Mouse (Mus musculus): ENCODE results near the gene Gm45713. TPM values are rescaled to one million over a fixed set of nuclear protein-coding genes. Genes with fewer than 3 reads are reported as not detected.

The Gm45713 gene
- polyA plus RNA-seq (2017; shearing (Covaris generic)) = not detected

DNA sequence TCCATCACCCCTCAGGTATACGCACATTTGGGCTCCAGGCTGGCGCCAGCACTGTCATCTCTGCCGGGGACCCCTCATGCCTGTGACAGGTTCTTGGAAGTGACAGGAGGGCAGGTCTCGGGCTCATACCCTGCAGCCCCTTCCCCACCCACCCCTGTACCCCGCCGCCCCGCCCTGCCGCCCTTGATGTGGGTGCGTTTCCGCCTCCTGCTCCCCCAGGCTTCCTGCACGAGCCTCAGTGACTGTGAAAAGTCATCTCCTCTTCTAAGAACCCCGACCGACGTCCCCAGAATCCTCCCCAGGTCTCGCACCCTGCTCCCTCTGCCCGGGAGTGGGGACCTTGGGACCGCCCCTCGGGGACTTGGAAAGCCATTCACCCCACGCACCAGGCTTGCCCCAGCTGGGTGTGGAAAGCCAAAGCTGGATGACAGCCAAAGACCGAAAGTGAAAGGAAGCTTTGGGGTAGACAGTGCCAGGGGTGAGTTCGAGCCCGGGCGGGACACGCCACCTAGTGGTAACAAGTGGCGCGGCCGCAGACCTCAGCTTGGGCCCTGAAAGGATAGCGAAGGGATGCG, at the start of gene Gm45713, which contains the start of gene Flt3l:
Gm45713 (minus strand) TSS at position 239 of the 575 bp plus-strand sequence.
Flt3l (minus strand) TSS at position 440 of the 575 bp plus-strand sequence.

GRCm38 (mm10) chr7:45180896-45181477, 45.0 kb upstream of the Gm45713 start, which contains the start of gene Pth2:
TSS of gene Pth2 (plus strand) at chr7:45180995.

DNA sequence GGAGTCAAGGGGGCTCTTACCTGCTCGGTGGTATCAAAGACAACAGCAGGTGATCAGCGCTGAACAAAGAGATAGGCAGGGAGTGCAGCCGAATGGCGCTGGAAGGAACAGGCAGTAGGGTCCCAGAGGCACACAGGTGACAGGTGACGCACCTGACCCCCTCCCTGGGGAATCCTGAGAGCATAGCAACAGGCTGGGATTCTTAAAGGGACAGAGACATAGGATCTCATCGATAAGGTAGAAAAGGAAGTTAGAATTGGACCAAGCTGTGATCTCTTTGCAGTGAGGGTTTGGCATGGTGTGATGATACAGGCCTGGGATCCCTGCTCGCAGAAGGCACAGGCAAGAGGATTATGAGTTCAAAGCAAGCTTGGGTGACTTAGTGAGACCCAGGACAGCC, 43.4 kb upstream of the Gm45713 start, which contains the start of gene Gfy:
Gfy (minus strand) TSS at position 101 of the 400 bp plus-strand sequence.

DNA sequence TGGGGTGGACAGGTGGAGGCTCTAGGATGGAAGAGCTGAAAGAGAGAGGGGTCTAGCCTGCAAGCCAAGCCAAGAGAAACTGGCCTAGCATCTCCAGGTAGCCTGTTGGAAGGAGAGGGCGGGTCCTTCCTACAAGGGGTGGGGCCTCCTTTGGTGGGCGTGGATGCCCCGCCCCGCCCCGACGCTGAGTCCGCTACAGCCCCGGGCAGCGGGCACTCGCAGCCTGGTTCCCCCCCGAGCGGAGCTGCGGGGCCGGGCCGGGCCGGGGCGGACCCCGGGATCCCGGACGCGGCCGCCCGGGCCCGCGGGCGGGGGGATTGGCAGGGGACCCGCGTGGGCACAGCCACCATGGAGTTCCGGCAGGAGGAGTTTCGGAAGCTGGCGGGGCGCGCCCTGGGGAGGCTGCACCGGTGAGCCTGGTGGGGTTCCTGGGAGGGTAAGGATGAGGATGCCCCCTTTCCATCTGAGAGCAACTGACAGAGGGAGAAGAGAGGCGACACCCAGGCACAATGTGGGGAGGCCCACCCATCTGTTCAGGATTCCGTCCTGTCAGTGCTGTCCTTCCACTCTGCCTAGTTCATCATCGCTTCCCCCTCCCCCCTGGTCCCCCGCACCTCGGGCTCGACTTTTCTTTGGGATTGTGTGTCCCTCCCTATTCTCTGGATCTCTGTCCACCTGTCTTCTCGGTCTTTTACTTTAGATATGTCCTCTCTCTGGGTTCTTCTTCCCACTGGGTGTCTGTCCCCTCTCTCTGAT, 27.9 kb upstream of the Gm45713 start, which contains the start of gene Slc17a7:
Slc17a7 (plus strand) TSS at position 215 of the 756 bp plus-strand sequence.

DNA sequence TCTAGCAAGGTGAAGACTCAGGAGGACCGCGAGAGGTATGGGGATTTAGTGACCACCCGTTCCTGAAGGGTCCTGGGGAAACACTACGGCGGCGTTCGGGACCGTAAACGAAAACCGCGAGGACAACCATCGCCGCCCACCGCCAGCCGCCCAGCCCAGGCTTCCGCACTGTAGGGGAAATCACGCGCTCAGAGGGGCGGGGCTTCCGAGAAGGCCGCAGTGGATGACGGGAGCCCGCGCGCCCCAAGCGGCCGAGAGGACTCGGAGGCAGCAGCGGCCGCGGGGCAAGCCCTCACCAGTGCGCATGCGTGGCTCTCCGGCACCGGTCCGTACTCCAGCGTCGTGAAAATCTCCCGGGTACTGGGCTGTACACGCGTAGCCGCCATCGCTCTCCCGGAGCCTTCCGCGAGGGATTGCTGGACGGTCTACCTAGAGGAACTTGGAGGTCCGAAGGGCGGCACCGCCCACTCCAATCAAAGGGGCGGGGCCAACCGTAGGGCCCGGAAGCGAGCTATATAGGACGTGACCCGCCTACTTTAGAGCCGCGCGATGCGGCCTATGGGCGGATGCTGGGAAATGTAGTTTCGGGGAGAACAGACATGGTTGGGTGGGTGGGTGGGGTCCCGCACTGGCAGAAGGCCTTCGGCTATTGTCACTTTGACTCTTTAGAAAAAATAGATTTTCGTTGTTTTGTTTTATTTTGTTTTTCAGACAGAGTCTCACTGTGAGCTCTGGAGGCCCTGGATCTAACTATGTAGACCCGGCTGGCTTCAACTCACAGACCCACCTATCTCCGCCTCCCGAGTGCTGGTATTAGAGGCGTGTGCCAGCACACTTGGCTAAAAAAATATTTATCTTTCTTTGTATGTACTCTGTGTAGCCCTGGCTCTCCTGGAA, 18.3 kb upstream of the Gm45713 start, which contains the start of the genes Pih1d1 and Aldh16a1:
Pih1d1 (plus strand) TSS at position 208 of the 897 bp plus-strand sequence.
Aldh16a1 (minus strand) TSS at position 489 of the 897 bp plus-strand sequence.

GRCm38 (mm10) chr7:45128624-45129246, 7.3 kb downstream of the Gm45713 start, which contains the start of gene Rpl13a:
TSS of gene Rpl13a (minus strand) at chr7:45128761.

GRCm38 (mm10) chr7:45124224-45125143, 11.5 kb downstream of the Gm45713 start, which contains the start of gene Rps11:
TSS of gene Rps11 (minus strand) at chr7:45124439.

DNA sequence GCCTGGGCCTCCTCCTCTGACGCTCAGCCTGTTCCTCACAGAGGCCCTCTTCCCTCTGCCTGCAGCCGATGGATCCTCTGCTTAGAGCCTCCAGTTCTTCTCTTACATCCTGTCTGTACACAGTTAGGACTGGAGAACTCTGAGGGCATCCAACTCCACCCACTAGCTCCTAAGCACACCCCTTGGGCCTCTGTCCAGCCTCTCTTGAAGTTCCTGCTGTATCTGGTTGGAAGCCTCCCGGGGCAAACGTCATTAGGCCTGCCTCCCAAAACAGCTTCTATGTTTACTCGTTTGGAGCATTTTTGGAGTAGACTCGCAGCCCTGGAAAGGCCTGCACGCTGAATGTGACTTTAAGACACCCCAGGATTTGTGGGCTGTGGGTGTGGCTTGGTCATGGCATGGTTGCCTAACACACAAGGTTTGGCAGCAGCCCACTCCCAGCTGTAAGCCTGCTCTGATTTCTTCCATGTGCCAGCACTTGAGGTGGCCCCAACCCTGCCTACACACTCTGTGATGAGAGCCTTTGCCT, 32.3 kb downstream of the Gm45713 start, which contains the start of gene Fcgrt:
Fcgrt (minus strand) TSS at position 200 of the 529 bp plus-strand sequence.

DNA sequence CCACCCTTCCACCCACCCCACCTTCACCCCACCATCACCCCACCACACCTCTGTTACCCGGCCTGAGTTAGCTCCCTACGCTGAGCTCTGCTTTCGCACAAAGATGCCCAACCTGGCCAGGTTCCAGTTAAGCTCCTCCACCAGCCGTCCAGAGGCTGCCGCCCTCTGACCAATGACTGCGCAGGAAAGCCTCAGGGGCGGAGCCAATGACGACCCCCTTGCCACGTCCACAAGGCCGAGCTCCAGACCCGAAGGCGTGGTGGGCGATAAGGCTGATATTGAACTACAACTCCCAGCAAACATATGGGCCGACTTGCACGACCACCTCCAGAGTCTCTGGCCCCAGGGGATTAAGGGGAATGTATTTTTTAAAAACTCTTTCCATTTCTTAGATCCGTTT, 44.0 kb downstream of the Gm45713 start, which contains the start of gene Rcn3:
Rcn3 (minus strand) TSS at position 174 of the 400 bp plus-strand sequence.

Other genes starting within 250 kb of the Gm45713 start
- 59.3 TPM for gene Med25, start 243.5 kb downstream of the Gm45713 start, polyA plus RNA-seq (2017; shearing (Covaris generic))
- gene Fuz, start 240.2 kb downstream of the Gm45713 start, polyA plus RNA-seq (2017; shearing (Covaris generic)) = 45.3 TPM
- gene Ap2a1, start 206.7 kb downstream of the Gm45713 start, polyA plus RNA-seq (2017; shearing (Covaris generic)) = 68.0 TPM
- not detected for gene Tsks, start 193.0 kb downstream of the Gm45713 start, polyA plus RNA-seq (2017; shearing (Covaris generic))
- 0.30 TPM for gene Cpt1c, start 161.4 kb downstream of the Gm45713 start, polyA plus RNA-seq (2017; shearing (Covaris generic))
- 175 TPM for gene Prmt1, start 149.7 kb downstream of the Gm45713 start, polyA plus RNA-seq (2017; shearing (Covaris generic))
- gene Irf3, start 138.6 kb downstream of the Gm45713 start, polyA plus RNA-seq (2017; shearing (Covaris generic)) = 235 TPM
- 35.8 TPM for gene Bcl2l12, start 137.5 kb downstream of the Gm45713 start, polyA plus RNA-seq (2017; shearing (Covaris generic))
- gene Scaf1, start 119.9 kb downstream of the Gm45713 start, polyA plus RNA-seq (2017; shearing (Covaris generic)) = 38.8 TPM
- 24.1 TPM for gene Rras, start 118.3 kb downstream of the Gm45713 start, polyA plus RNA-seq (2017; shearing (Covaris generic))
- 4.0 TPM for gene Prr12, start 83.3 kb downstream of the Gm45713 start, polyA plus RNA-seq (2017; shearing (Covaris generic))
- 115 TPM for gene Nosip, start 73.8 kb downstream of the Gm45713 start, polyA plus RNA-seq (2017; shearing (Covaris generic))
- gene Prrg2, start 73.6 kb downstream of the Gm45713 start, polyA plus RNA-seq (2017; shearing (Covaris generic)) = 3.0 TPM
- gene Rcn3, start 44.0 kb downstream of the Gm45713 start, polyA plus RNA-seq (2017; shearing (Covaris generic)) = 10.7 TPM
- gene Fcgrt, start 32.4 kb downstream of the Gm45713 start, polyA plus RNA-seq (2017; shearing (Covaris generic)) = 2.8 TPM
- gene Rps11, start 11.8 kb downstream of the Gm45713 start, polyA plus RNA-seq (2017; shearing (Covaris generic)) = 2,481 TPM
- 2,316 TPM for gene Rpl13a, start 7.5 kb downstream of the Gm45713 start, polyA plus RNA-seq (2017; shearing (Covaris generic))
- 309 TPM for gene Flt3l, start 201 bp upstream of the Gm45713 start, polyA plus RNA-seq (2017; shearing (Covaris generic))
- 59.4 TPM for gene Pih1d1, start 18.1 kb upstream of the Gm45713 start, polyA plus RNA-seq (2017; shearing (Covaris generic))
- 58.9 TPM for gene Aldh16a1, start 18.4 kb upstream of the Gm45713 start, polyA plus RNA-seq (2017; shearing (Covaris generic))
- 0.08 TPM for gene Slc17a7, start 27.7 kb upstream of the Gm45713 start, polyA plus RNA-seq (2017; shearing (Covaris generic))
- not detected for gene Gfy, start 43.3 kb upstream of the Gm45713 start, polyA plus RNA-seq (2017; shearing (Covaris generic))
- not detected for gene Pth2, start 44.8 kb upstream of the Gm45713 start, polyA plus RNA-seq (2017; shearing (Covaris generic))
- 0.07 TPM for gene Ccdc155, start 68.7 kb upstream of the Gm45713 start, polyA plus RNA-seq (2017; shearing (Covaris generic))
- gene Dkkl1, start 75.9 kb upstream of the Gm45713 start, polyA plus RNA-seq (2017; shearing (Covaris generic)) = 8.9 TPM
- gene Tead2, start 79.5 kb upstream of the Gm45713 start, polyA plus RNA-seq (2017; shearing (Covaris generic)) = 4.9 TPM
- 607 TPM for gene Cd37, start 102.9 kb upstream of the Gm45713 start, polyA plus RNA-seq (2017; shearing (Covaris generic))
- not detected for gene Slc6a16, start 104.9 kb upstream of the Gm45713 start, polyA plus RNA-seq (2017; shearing (Covaris generic))
- gene Slc6a21, start 141.3 kb upstream of the Gm45713 start, polyA plus RNA-seq (2017; shearing (Covaris generic)) = not detected
- 15.0 TPM for gene Trpm4, start 197.5 kb upstream of the Gm45713 start, polyA plus RNA-seq (2017; shearing (Covaris generic))
- gene Hrc, start 199.1 kb upstream of the Gm45713 start, polyA plus RNA-seq (2017; shearing (Covaris generic)) = not detected
- 0.30 TPM for gene Ppfia3, start 230.8 kb upstream of the Gm45713 start, polyA plus RNA-seq (2017; shearing (Covaris generic))
- gene Lin7b, start 234.4 kb upstream of the Gm45713 start, polyA plus RNA-seq (2017; shearing (Covaris generic)) = not detected

Measured in CD4-positive, CD25-positive, alpha-beta regulatory T cell (primary cell).